Mouse (Mus musculus): ENCODE measurements at regions not wholly inside any gene's neighbourhood (a gene's known extent, or its start where the extent isn't known, plus 50 kb on each side); places are given as distances from the start of the nearest gene placed in this dataset.

DNA sequence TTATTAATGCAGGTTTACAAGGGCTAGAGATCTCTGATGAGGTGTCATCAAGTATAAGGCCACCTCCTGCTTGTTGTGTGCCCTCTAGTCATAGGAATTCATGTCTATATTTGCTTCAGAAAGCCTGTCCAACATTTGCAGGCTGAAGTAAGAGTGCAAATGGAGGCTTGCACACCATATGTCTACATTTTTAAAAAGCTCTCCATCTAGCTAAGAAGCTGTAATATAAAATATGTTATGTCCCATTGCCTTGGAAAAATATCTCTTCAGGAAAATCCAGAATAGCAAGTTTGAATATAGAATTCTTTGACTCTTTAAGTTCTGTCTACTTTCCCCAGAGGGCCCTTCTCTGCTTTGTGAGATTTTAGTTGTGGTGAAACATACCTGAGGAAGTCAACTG is 134.6 kb downstream of the Cd24a start:
- Histone ChIP-seq H3K4me3 (ENCODE audit: control insufficient read depth, low read depth, low read length) (no peak overlapping the region), H3K36me3 (ENCODE audit: control insufficient read depth, insufficient read depth, low read length) (no peaks in the 10 kb centered on the region), H3K27ac (ENCODE audit: control insufficient read depth, insufficient read depth, low read depth, low read length) (no peak overlapping the region), H3K4me1 (ENCODE audit: control insufficient read depth, insufficient read depth, low read length) (no peaks in the 10 kb centered on the region), H3K27me3 (ENCODE audit: control insufficient read depth, insufficient read depth, low read length) (no peaks in the 10 kb centered on the region)
- TF ChIP-seq CTCF (IDR thresholded peaks at IDR 0.05; ENCODE audit: control insufficient read depth, insufficient read depth, insufficient replicate concordance, low read depth, low read length) (no peak), POLR2A (IDR thresholded peaks at IDR 0.05; ENCODE audit: control insufficient read depth, low read depth, low read length) (no peak)

DNA sequence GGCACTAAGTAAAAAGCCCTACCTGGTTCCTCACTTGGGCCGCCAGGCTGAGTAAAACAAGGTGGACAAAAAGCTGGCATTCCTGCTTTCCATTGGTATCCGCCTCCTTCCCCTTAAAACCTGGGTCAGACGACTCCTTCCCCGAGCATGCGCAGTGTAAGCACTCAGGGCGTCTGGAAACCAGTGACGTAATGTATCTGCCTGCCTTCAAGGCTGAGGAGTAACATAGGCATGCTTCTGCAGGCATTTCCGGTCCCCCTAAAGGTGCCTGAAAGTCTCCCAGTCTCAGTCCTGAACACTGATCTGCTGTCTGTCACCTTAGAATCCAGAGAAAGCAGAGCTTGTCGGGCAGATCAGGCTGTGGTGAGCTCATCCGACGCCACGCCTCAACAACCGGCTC is 140.7 kb downstream of the Cd24a start:
- H3K36me3 ChIP-seq (ENCODE audit: control insufficient read depth, insufficient read depth, low read length), result no peaks in the 10 kb centered on the region
- no peak for TF ChIP-seq POLR2A (IDR thresholded peaks at IDR 0.05; ENCODE audit: control insufficient read depth, low read depth, low read length)
- TF ChIP-seq CTCF (IDR thresholded peaks at IDR 0.05; ENCODE audit: control insufficient read depth, insufficient read depth, insufficient replicate concordance, low read depth, low read length), result no peak
- H3K4me3 ChIP-seq (ENCODE audit: control insufficient read depth, low read depth, low read length), result peak overlapping the region; percentile 35
- H3K4me1 ChIP-seq (ENCODE audit: control insufficient read depth, insufficient read depth, low read length), result peaks cover 15% of the 10 kb centered on the region
- no peak overlapping the region for H3K27ac ChIP-seq (ENCODE audit: control insufficient read depth, insufficient read depth, low read depth, low read length)
- H3K27me3 ChIP-seq (ENCODE audit: control insufficient read depth, insufficient read depth, low read length), result no peaks in the 10 kb centered on the region

DNA sequence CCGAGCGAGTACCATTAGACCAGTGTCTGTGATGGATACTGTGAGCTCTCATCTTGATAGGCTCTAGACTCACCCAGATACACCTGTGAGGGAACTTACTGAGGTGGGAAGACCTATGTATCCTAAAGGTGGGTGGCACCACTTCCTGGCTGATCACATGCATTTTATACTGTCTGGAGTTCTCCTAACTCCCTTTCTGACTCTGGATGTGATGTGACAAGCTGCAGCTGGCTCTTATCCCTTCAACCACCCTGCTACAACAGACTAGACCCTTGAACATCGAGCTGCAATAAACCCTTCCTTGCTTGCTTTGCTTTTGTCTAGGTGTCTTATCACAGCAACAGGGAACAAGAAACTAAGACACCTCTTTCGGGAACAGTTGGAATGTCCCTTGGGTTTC is 143.3 kb downstream of the Cd24a start:
- TF ChIP-seq CTCF (IDR thresholded peaks at IDR 0.05; ENCODE audit: control insufficient read depth, insufficient read depth, insufficient replicate concordance, low read depth, low read length) (no peak), POLR2A (IDR thresholded peaks at IDR 0.05; ENCODE audit: control insufficient read depth, low read depth, low read length) (no peak)
- Histone ChIP-seq H3K27ac (ENCODE audit: control insufficient read depth, insufficient read depth, low read depth, low read length) (no peak overlapping the region), H3K4me1 (ENCODE audit: control insufficient read depth, insufficient read depth, low read length) (peaks cover 15% of the 10 kb centered on the region)

DNA sequence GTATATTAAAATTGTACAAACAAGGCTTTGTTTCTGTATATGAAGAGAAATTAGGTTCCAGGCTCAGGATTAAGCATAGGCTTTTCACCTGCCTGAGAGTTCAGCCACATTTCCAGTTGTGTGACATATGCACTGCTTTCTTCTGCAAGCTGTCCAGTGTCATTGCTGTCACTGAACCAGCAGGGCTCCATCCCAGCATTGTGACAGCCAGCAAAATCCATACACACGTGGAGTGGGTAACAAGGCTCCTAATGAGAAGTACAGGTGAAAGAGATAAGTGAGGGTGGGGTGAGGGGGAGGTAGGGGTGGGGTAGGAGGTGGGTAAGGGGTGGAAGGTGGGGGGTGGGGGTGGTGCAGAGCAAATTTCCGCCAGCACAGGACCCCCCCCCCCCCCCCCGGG is 144.1 kb downstream of the Cd24a start:
- H3K27ac ChIP-seq (ENCODE audit: control insufficient read depth, insufficient read depth, low read depth, low read length), result no peak overlapping the region
- H3K36me3 ChIP-seq (ENCODE audit: control insufficient read depth, insufficient read depth, low read length), result no peaks in the 10 kb centered on the region
- TF ChIP-seq CTCF (IDR thresholded peaks at IDR 0.05; ENCODE audit: control insufficient read depth, insufficient read depth, insufficient replicate concordance, low read depth, low read length) (no peak), POLR2A (IDR thresholded peaks at IDR 0.05; ENCODE audit: control insufficient read depth, low read depth, low read length) (no peak)
- no peak overlapping the region for H3K4me3 ChIP-seq (ENCODE audit: control insufficient read depth, low read depth, low read length)
- peaks cover 15% of the 10 kb centered on the region for H3K4me1 ChIP-seq (ENCODE audit: control insufficient read depth, insufficient read depth, low read length)
- no peaks in the 10 kb centered on the region for H3K27me3 ChIP-seq (ENCODE audit: control insufficient read depth, insufficient read depth, low read length)

More for the DNA sequence above, 143.3 kb downstream of the Cd24a start:
- no peak overlapping the region for H3K4me3 ChIP-seq (ENCODE audit: control insufficient read depth, low read depth, low read length)
- no peaks in the 10 kb centered on the region for H3K27me3 ChIP-seq (ENCODE audit: control insufficient read depth, insufficient read depth, low read length)
- no peaks in the 10 kb centered on the region for H3K36me3 ChIP-seq (ENCODE audit: control insufficient read depth, insufficient read depth, low read length)

DNA sequence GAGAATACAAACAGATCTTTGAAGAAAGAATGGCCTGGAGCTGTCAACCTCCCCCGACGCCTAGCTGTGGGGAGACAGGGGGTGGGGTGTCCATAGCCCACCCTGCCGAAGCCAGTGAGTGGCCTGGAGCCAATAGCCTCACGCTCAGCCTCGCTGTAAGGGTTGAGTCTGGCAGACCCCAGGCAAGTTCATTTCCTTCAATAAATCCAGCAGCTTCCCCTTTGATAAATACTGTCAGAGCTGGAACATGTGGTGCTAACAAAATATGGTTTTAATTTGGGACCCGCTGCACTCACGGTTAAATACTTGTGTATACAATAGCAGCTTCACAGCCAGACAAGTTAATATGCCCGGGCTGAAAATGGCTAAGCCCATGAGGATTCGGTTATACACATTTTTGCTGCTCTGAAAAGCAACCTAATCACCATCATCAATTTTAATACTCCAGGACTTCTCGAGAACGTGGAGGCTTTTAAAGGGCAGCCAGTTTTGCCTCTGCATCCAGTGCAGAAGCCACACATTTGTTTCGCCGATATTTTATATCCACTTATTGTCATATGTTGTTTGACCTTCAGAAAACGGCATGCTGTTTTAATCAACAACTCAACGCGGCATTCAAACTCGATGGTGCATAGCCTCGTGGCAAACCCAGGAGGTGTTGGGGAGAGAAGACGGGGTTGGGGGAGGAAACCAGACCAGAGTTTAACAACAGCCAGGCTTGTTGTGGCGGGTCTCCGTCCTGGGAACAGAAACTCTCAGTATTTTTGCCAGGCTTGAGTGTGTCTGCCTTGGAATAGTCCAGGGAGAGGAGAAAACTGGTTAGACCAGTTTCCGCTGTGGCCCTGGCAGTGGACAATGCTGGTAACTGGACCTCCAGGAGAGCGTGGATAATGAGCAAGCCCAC is 144.9 kb downstream of the Cd24a start:
- Histone ChIP-seq H3K4me3 (ENCODE audit: control insufficient read depth, low read depth, low read length) (peak overlapping the region; percentile 52), H3K4me1 (ENCODE audit: control insufficient read depth, insufficient read depth, low read length) (peaks cover 15% of the 10 kb centered on the region), H3K27ac (ENCODE audit: control insufficient read depth, insufficient read depth, low read depth, low read length) (no peak overlapping the region), H3K36me3 (ENCODE audit: control insufficient read depth, insufficient read depth, low read length) (no peaks in the 10 kb centered on the region), H3K27me3 (ENCODE audit: control insufficient read depth, insufficient read depth, low read length) (no peaks in the 10 kb centered on the region)
- TF ChIP-seq POLR2A (IDR thresholded peaks at IDR 0.05; ENCODE audit: control insufficient read depth, low read depth, low read length), result no peak
- no peak for TF ChIP-seq CTCF (IDR thresholded peaks at IDR 0.05; ENCODE audit: control insufficient read depth, insufficient read depth, insufficient replicate concordance, low read depth, low read length)

DNA sequence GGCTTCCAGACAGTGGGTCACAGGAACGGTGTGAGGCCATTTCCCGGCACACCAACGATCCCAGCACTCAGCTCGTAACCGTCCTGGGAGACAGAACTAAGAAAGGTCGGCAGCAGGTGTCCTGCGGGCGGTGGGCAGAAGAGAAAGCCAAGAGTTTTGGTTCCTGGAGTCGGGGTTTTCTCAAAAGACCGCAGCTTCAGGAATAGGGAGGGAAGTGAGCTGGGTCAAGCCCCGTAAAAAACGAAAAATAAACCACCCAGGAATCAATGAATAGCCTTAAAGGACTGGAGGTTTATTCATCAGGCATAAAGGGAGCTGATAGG is 145.5 kb downstream of the Cd24a start:
- TF ChIP-seq POLR2A (IDR thresholded peaks at IDR 0.05; ENCODE audit: control insufficient read depth, low read depth, low read length) (no peak), CTCF (IDR thresholded peaks at IDR 0.05; ENCODE audit: control insufficient read depth, insufficient read depth, insufficient replicate concordance, low read depth, low read length) (no peak)
- H3K27me3 ChIP-seq (ENCODE audit: control insufficient read depth, insufficient read depth, low read length), result no peaks in the 10 kb centered on the region
- H3K4me3 ChIP-seq (ENCODE audit: control insufficient read depth, low read depth, low read length), result peak overlapping the region; percentile 52
- peaks cover 15% of the 10 kb centered on the region for H3K4me1 ChIP-seq (ENCODE audit: control insufficient read depth, insufficient read depth, low read length)
- H3K27ac ChIP-seq (ENCODE audit: control insufficient read depth, insufficient read depth, low read depth, low read length), result no peak overlapping the region
- no peaks in the 10 kb centered on the region for H3K36me3 ChIP-seq (ENCODE audit: control insufficient read depth, insufficient read depth, low read length)

DNA sequence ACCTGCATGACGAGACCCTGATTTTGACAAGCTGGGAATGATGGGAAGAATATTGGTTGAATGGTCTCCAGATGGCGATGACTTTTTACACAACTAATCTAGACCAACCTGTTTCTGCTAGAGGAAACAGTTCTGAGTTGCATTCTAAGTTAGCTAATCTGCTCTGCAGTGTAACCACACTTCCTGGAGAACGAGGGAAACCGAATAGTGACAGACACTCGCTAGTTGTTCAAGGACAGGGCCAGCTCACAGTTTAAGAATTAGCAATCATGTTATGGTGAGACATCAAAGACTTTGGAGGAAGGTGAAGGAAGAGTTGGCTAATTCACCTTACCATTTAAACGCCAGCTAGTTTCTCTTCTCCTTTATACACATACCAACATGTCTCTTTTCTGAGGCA is 149.7 kb downstream of the Cd24a start:
- no peak overlapping the region for H3K4me3 ChIP-seq (ENCODE audit: control insufficient read depth, low read depth, low read length)
- H3K27me3 ChIP-seq (ENCODE audit: control insufficient read depth, insufficient read depth, low read length), result no peaks in the 10 kb centered on the region
- H3K27ac ChIP-seq (ENCODE audit: control insufficient read depth, insufficient read depth, low read depth, low read length), result no peak overlapping the region
- H3K36me3 ChIP-seq (ENCODE audit: control insufficient read depth, insufficient read depth, low read length), result no peaks in the 10 kb centered on the region
- peaks cover 8% of the 10 kb centered on the region for H3K4me1 ChIP-seq (ENCODE audit: control insufficient read depth, insufficient read depth, low read length)
- no peak for TF ChIP-seq POLR2A (IDR thresholded peaks at IDR 0.05; ENCODE audit: control insufficient read depth, low read depth, low read length)
- TF ChIP-seq CTCF (IDR thresholded peaks at IDR 0.05; ENCODE audit: control insufficient read depth, insufficient read depth, insufficient replicate concordance, low read depth, low read length), result no peak
